Mouse (Mus musculus) CH12.LX (cell line): ENCODE measurements around the gene Plpp1.

ENCODE experiments used
- CTCF ChIP-seq, 2 experiments: IDR thresholded peaks in 1 of 2; conservative IDR thresholded peaks in 1 of 2; 2 replicates each; pipeline ENCODE4 v1.5.1; 2011 to 2012; ENCODE audit warnings: low read depth in 2 of 2, low read length in 2 of 2, improper control_type of control experiment in 1 of 2, inconsistent platforms in 1 of 2, mild to moderate bottlenecking in 1 of 2, moderate library complexity in 1 of 2
- E2F4 ChIP-seq: IDR thresholded peaks from 2 replicates; pipeline ENCODE4 v1.6.1; 2011; ENCODE audit warnings: low read depth, low read length, improper control_type of control experiment; ENCODE audit not compliant: insufficient replicate concordance
- EP300 ChIP-seq: IDR thresholded peaks from 2 replicates; pipeline ENCODE4 v1.6.1; 2011; ENCODE audit warnings: low read length, improper control_type of control experiment
- UBTF ChIP-seq: IDR thresholded peaks from 2 replicates; pipeline ENCODE4 v1.6.1; 2012; ENCODE audit warnings: low read depth, mild to moderate bottlenecking, inconsistent platforms, low read length, improper control_type of control experiment, moderate library complexity

DNA sequence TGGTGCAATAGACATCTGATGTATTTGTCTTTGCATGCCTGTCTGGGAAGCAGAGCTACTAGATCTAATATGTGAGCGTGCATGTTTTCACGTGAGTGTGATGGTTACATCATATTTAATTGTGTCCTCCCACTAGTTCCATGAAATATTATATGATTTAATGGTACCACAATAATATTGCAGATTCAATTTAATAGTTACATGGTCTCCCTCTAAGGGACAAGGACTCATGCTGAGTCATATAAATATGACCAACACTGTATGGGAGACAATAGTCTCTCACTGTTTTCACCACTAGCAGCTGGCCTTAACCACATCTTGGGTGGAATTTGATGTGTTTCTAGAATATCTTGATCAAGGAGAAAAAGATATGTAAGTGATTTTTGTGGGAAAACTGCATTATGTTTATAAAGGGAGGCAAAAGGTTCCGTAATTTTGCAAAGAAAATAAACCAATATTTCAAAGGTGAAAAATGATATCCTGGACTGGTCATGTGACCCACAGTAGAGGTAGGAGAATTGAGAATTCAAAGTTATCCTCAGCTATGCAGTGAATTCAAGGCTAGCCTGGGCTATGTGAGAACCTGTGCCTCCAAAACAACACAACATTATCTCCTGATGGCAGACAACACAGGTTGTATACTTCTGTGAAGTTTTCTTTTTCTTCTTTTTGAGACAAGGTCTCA is 26.5 kb upstream of the Plpp1 start:
- TF ChIP-seq CTCF (conservative IDR thresholded peaks at IDR 0.05 in 1 of 2, IDR thresholded peaks at IDR 0.05 in 1 of 2; ENCODE audit: low read depth in 2 of 2, low read length in 2 of 2), result no peak
- no peak for TF ChIP-seq EP300
- TF ChIP-seq E2F4, result no peak
- no peak for TF ChIP-seq UBTF
